Mouse (Mus musculus): Measurements from ENCODE around the gene Iqcf4. TPM values are rescaled to one million over a fixed set of nuclear protein-coding genes. Genes with fewer than 3 reads are reported as not detected.
"Not testable (repeated sequence)": the region's sequence is repeated elsewhere in the genome, so short reads cannot be mapped to it uniquely, and the experiment has no call there.

Iqcf4 gene
- polyA plus RNA-seq (2015; fragmentation: Nextera tagmentation; extraction: Ambion mirVana), result not detected in 2 replicates

DNA sequence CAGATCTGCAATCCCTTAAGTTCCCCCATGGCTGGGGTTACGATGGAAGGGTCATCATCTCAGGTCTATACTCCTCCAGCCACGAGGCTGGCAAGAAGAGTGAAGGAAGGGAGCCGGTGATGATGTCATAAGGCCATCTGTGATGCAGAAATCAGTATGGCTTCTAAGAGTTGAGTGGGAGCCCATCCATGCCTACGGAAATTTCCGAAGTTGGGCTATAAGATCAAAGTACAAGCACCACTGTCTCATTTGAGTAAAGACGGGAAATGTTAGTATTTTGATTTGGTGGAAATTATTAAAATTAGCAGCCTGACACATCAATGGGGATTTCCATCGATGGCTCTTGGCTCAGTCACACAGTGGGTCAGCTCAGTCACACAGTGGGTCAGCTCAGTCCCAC lies at the start of gene Iqcf4:
Gene Iqcf4 (minus strand): TSS at position 101 of the 400 bp plus-strand sequence.
- Histone ChIP-seq H3K9ac (no peak within 1 kb of the TSS), H3K4me3 (no peak within 1 kb of the TSS), H3K27me3 (no peaks in the 10 kb centered on the region), H3K36me3 (no peaks in the 10 kb centered on the region), H3K27ac (no peak within 1 kb of the TSS), H3K4me1 (replicated peaks) (no peaks in the 10 kb centered on the region), H3K9me3 (no peaks in the 10 kb centered on the region), H3K4me2 (no peak within 1 kb of the TSS)
- no peak for ATAC-seq (ENCODE audit: low FRiP score)
- WGBS, result 86% methylated on average over 7 of the region's 7 CpGs

DNA sequence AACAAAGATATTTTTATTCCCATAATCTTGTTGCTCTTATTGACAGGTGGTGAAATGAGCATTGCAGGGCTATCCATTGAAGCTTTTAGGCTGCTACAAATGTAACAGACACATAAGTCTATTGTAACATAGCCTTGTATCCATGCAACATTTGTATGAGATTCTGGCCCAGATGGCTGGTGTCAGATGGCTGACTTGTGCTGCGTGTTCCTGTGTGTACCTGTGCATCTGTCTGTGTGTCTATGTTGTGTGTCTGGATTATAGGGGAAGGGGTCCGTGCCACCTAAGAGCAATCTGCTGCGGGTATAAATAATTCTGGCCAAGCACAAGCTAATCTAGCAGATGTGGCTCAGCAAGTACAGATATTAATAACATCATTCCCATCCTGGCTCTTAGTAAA lies 46.7 kb upstream of the Iqcf4 start:
- no peak for ATAC-seq (ENCODE audit: low FRiP score)
- Histone ChIP-seq H3K9me3 (no peaks in the 10 kb centered on the region; the same call in 1 of the 2 replicates), H3K27ac (no peak overlapping the region), H3K4me1 (replicated peaks) (no peaks in the 10 kb centered on the region), H3K9ac (no peak overlapping the region), H3K36me3 (no peaks in the 10 kb centered on the region), H3K4me2 (no peak overlapping the region), H3K27me3 (no peaks in the 10 kb centered on the region), H3K4me3 (no peak overlapping the region)
- WGBS, result 86% methylated on average over 3 of the region's 3 CpGs

DNA sequence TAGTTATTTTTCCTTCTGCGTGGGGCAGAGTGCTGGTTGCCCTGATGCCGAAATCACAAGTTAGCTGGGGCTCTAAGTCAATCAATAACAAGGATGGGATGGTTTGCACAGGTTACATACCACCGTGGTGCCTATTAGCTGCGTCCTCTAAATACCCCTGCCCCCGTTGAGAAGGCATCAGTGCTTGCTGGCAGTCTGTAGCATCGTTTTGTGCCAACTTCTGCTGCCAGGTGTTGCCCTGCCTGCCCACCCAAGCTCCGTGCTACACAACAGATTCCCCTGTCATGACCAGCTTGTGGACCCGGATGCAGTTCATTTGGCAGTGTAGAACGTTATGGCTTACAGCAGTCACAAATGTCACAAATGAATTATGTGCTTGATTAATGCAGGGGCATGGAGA lies 45.5 kb upstream of the Iqcf4 start:
- no peak for ATAC-seq (ENCODE audit: low FRiP score)
- H3K4me1 ChIP-seq (replicated peaks), result no peaks in the 10 kb centered on the region
- H3K27me3 ChIP-seq, result no peaks in the 10 kb centered on the region
- H3K36me3 ChIP-seq, result no peaks in the 10 kb centered on the region
- no peak overlapping the region for H3K4me3 ChIP-seq
- no peak overlapping the region for H3K27ac ChIP-seq
- H3K9ac ChIP-seq, result no peak overlapping the region
- 82% methylated on average over 9 of the region's 9 CpGs for WGBS
- no peak overlapping the region for H3K4me2 ChIP-seq
- no peaks in the 10 kb centered on the region; the same call in 1 of the 2 replicates for H3K9me3 ChIP-seq

- 48% methylated on average over 3 of the region's 3 CpGs for WGBS
- Histone ChIP-seq H3K9me3 (no peaks in the 10 kb centered on the region; the same call in 1 of the 2 replicates), H3K4me2 (no peak overlapping the region), H3K27me3 (no peaks in the 10 kb centered on the region), H3K9ac (no peak overlapping the region), H3K4me1 (replicated peaks) (no peaks in the 10 kb centered on the region), H3K27ac (no peak overlapping the region), H3K4me3 (no peak overlapping the region), H3K36me3 (no peaks in the 10 kb centered on the region)
- ATAC-seq (ENCODE audit: low FRiP score), result no peak
Measured at GRCm38 (mm10) chr9:106614616-106615015, 43.8 kb upstream of the Iqcf4 start.

GRCm38 (mm10) chr9:106613951-106614350 lies 43.2 kb upstream of the Iqcf4 start:
- WGBS, result 72% methylated on average over 2 of the region's 2 CpGs
- no peaks in the 10 kb centered on the region for H3K9me3 ChIP-seq

GRCm38 (mm10) chr9:106610727-106611126 lies 39.9 kb upstream of the Iqcf4 start:
- Histone ChIP-seq H3K4me2 (no peak overlapping the region), H3K27me3 (no peaks in the 10 kb centered on the region), H3K36me3 (no peaks in the 10 kb centered on the region), H3K4me1 (replicated peaks) (no peaks in the 10 kb centered on the region), H3K27ac (no peak overlapping the region), H3K9me3 (no peaks in the 10 kb centered on the region), H3K4me3 (no peak overlapping the region), H3K9ac (no peak overlapping the region)
- WGBS, result 83% methylated on average over 4 of the region's 4 CpGs
- ATAC-seq (ENCODE audit: low FRiP score), result no peak

More at GRCm38 (mm10) chr9:106613951-106614350, 43.2 kb upstream of the Iqcf4 start:
- Histone ChIP-seq H3K4me3 (no peak overlapping the region), H3K36me3 (no peaks in the 10 kb centered on the region), H3K4me2 (no peak overlapping the region), H3K9ac (no peak overlapping the region), H3K27me3 (no peaks in the 10 kb centered on the region), H3K4me1 (replicated peaks) (no peaks in the 10 kb centered on the region), H3K27ac (no peak overlapping the region)
- no peak for ATAC-seq (ENCODE audit: low FRiP score)

- Histone ChIP-seq H3K27me3 (no peaks in the 10 kb centered on the region), H3K36me3 (no peaks in the 10 kb centered on the region), H3K9ac (no peak overlapping the region), H3K4me1 (replicated peaks) (no peaks in the 10 kb centered on the region), H3K4me3 (no peak overlapping the region), H3K4me2 (no peak overlapping the region), H3K9me3 (no peaks in the 10 kb centered on the region), H3K27ac (no peak overlapping the region)
- WGBS, result 27% methylated on average over 8 of the region's 8 CpGs
- ATAC-seq (ENCODE audit: low FRiP score), result no peak
Measured at GRCm38 (mm10) chr9:106600546-106600945, 29.8 kb upstream of the Iqcf4 start.

GRCm38 (mm10) chr9:106598466-106598865 lies 27.7 kb upstream of the Iqcf4 start:
- Histone ChIP-seq H3K36me3 (no peaks in the 10 kb centered on the region), H3K9me3 (no peaks in the 10 kb centered on the region), H3K4me1 (replicated peaks) (no peaks in the 10 kb centered on the region), H3K27ac (no peak overlapping the region), H3K4me2 (no peak overlapping the region), H3K4me3 (no peak overlapping the region), H3K9ac (no peak overlapping the region), H3K27me3 (no peaks in the 10 kb centered on the region)
- 53% methylated on average over 7 of the region's 7 CpGs for WGBS
- ATAC-seq (ENCODE audit: low FRiP score), result no peak

GRCm38 (mm10) chr9:106595836-106596235 lies 25.0 kb upstream of the Iqcf4 start:
- Histone ChIP-seq H3K27me3 (no peaks in the 10 kb centered on the region), H3K9me3 (no peaks in the 10 kb centered on the region), H3K27ac (no peak overlapping the region), H3K4me3 (no peak overlapping the region), H3K36me3 (no peaks in the 10 kb centered on the region), H3K9ac (no peak overlapping the region), H3K4me2 (no peak overlapping the region), H3K4me1 (replicated peaks) (no peaks in the 10 kb centered on the region)
- WGBS, result 72% methylated on average over 7 of the region's 7 CpGs
- ATAC-seq (ENCODE audit: low FRiP score), result no peak

- H3K4me2 ChIP-seq; H3K9me3 ChIP-seq; H3K36me3 ChIP-seq; H3K9ac ChIP-seq; H3K27ac ChIP-seq; H3K4me1 ChIP-seq (replicated peaks); ATAC-seq (ENCODE audit: low FRiP score); H3K4me3 ChIP-seq; H3K27me3 ChIP-seq: not testable (repeated sequence)
- whole genome bisulfite sequencing, result 21% methylated on average over 4 of the region's 4 CpGs
Measured at GRCm38 (mm10) chr9:106595402-106595801, 24.6 kb upstream of the Iqcf4 start.

GRCm38 (mm10) chr9:106592158-106592557 lies 21.4 kb upstream of the Iqcf4 start:
- H3K4me3 ChIP-seq, result no peak overlapping the region
- no peak overlapping the region for H3K9ac ChIP-seq
- no peaks in the 10 kb centered on the region for H3K9me3 ChIP-seq
- no peak overlapping the region for H3K27ac ChIP-seq
- ATAC-seq (ENCODE audit: low FRiP score), result no peak
- H3K4me1 ChIP-seq (replicated peaks), result no peaks in the 10 kb centered on the region
- no peak overlapping the region for H3K4me2 ChIP-seq
- H3K27me3 ChIP-seq, result no peaks in the 10 kb centered on the region
- 91% methylated on average over 5 of the region's 5 CpGs for WGBS
- no peaks in the 10 kb centered on the region for H3K36me3 ChIP-seq

- Histone ChIP-seq H3K4me3 (no peak overlapping the region), H3K9me3 (0 out of 2 replicates have a peak, but pooled peaks cover 4% of the 10 kb centered on the region), H3K36me3 (no peaks in the 10 kb centered on the region), H3K27me3 (no peaks in the 10 kb centered on the region), H3K27ac (no peak overlapping the region), H3K4me1 (replicated peaks) (no peaks in the 10 kb centered on the region), H3K4me2 (no peak overlapping the region), H3K9ac (no peak overlapping the region)
- 86% methylated on average over 1 of the region's 1 CpGs for WGBS
- no peak for ATAC-seq (ENCODE audit: low FRiP score)
Measured at GRCm38 (mm10) chr9:106582552-106582951, 11.8 kb upstream of the Iqcf4 start.

GRCm38 (mm10) chr9:106580016-106580415 lies 9.2 kb upstream of the Iqcf4 start:
- Histone ChIP-seq H3K4me2 (no peak overlapping the region), H3K4me3 (no peak overlapping the region), H3K9me3 (0 out of 2 replicates have a peak, but pooled peaks cover 4% of the 10 kb centered on the region), H3K4me1 (replicated peaks) (no peaks in the 10 kb centered on the region), H3K27me3 (no peaks in the 10 kb centered on the region), H3K27ac (no peak overlapping the region), H3K36me3 (no peaks in the 10 kb centered on the region), H3K9ac (no peak overlapping the region)
- 90% methylated on average over 7 of the region's 7 CpGs for WGBS
- ATAC-seq (ENCODE audit: low FRiP score), result no peak
